Mouse (Mus musculus): Measurements from ENCODE around the gene Iffo2. TPM values are rescaled to one million over a fixed set of nuclear protein-coding genes. Genes with fewer than 3 reads are reported as not detected.

The Iffo2 gene
- polyA plus RNA-seq, 2 experiments = 5.8 to 8.8 TPM

DNA sequence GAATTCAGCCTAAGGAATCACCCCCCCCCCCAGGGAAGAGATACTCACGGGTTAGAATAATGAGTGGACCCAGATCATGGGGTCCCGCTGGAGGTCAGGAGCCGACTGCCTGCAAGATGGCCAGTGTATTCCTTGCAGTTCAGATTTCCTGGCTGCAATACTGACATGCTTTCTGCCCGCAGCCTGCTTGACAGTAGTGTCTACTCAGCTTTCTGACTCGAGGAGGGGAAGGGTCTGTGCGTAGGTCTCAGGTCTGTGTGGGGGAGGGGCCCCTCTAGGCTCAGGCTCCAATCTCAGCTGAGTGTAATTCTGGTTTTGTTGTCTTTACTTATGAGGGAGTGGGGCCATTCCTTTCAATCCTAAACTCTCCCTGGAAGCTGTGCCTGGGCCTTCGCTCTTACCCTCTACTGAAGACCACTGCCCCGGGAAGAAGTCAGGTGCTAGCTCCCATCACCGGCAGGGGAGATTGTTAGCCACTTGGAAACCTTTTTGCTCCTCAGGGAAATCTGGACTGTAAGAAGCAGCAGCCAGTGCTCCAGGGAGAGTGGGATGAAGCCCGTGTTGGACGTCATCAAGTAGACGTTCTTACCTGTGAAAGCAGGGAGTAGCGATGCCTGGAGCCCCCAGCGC lies 46.0 kb downstream of the Iffo2 start:
- no peaks in the 10 kb centered on the region for H3K9me3 ChIP-seq (ENCODE audit: control insufficient read depth, low read length)
- ATAC-seq (ENCODE audit: low FRiP score, low read depth) (no peak), DNase-seq (ENCODE audit: low spot score) (no peak)
- 38% methylated on average over 14 of the region's 14 CpGs for WGBS
- H3K27me3 ChIP-seq (ENCODE audit: control insufficient read depth, insufficient read depth, low read length) = no peaks in the 10 kb centered on the region
- H3K4me1 ChIP-seq (ENCODE audit: control insufficient read depth, insufficient read depth, low read length) = peaks cover 50% of the 10 kb centered on the region
- H3K9ac ChIP-seq (ENCODE audit: low read depth, low read length, severe bottlenecking) = peak overlapping the region; percentile 78; the same call in 1 of the 2 replicates
- H3K27ac ChIP-seq (replicated peaks; ENCODE audit: low read depth, low read length) = no peak overlapping the region
- TF ChIP-seq POLR2A (IDR thresholded peaks at IDR 0.05; ENCODE audit: borderline replicate concordance, extremely low read depth, insufficient read depth, insufficient read length) = no peak
- peak overlapping the region; percentile 96 for H3K4me2 ChIP-seq (replicated peaks; ENCODE audit: low read depth, low read length, severe bottlenecking)
- no peaks in the 10 kb centered on the region for H3K36me3 ChIP-seq (ENCODE audit: control insufficient read depth, insufficient read depth, low read length)
- H3K4me3 ChIP-seq (replicated peaks; ENCODE audit: low read length) = peak overlapping the region; percentile 77

DNA sequence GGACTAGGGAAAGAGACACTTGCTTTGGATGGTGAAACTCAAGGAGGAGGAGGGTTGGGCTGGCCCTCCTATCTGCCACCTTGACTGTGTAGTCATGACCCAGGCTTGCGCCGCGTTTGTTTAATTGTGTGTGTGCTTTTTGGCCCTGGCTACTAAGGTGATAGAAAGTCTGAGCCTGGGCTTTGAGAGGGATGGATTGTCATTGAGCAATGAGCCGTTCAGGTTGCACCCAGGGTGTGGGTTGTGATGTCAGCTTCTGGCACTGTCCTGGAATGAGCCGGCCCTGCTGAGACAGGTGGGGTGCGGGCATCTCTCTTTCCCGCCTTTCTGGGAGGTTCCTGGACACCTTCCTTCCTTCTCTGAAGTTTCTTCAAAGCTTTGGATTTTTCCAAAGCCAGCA lies 46.7 kb downstream of the Iffo2 start:
- H3K9ac ChIP-seq (ENCODE audit: low read depth, low read length, severe bottlenecking) = 0 out of 2 replicates have a peak overlapping the region, but pooled peaks have one; percentile 78
- H3K36me3 ChIP-seq (ENCODE audit: control insufficient read depth, insufficient read depth, low read length) = 0 out of 2 replicates have a peak, but pooled peaks cover 1% of the 10 kb centered on the region
- WGBS = 86% methylated on average over 7 of the region's 7 CpGs
- no peaks in the 10 kb centered on the region for H3K27me3 ChIP-seq (ENCODE audit: control insufficient read depth, insufficient read depth, low read length)
- H3K4me2 ChIP-seq (replicated peaks; ENCODE audit: low read depth, low read length, severe bottlenecking) = peak overlapping the region; percentile 96
- H3K4me3 ChIP-seq (replicated peaks; ENCODE audit: low read length) = peak overlapping the region; percentile 77; the same call in 1 of the 2 replicates
- DNase-seq (ENCODE audit: low spot score) (no peak), ATAC-seq (ENCODE audit: low FRiP score, low read depth) (no peak)
- no peaks in the 10 kb centered on the region for H3K9me3 ChIP-seq (ENCODE audit: control insufficient read depth, low read length)
- TF ChIP-seq POLR2A (IDR thresholded peaks at IDR 0.05; ENCODE audit: borderline replicate concordance, extremely low read depth, insufficient read depth, insufficient read length) = no peak
- H3K4me1 ChIP-seq (ENCODE audit: control insufficient read depth, insufficient read depth, low read length) = peaks cover 56% of the 10 kb centered on the region
- no peak overlapping the region for H3K27ac ChIP-seq (replicated peaks; ENCODE audit: low read depth, low read length)

- H3K4me3 ChIP-seq (replicated peaks; ENCODE audit: low read length) = no peak overlapping the region
- no peak for TF ChIP-seq POLR2A (IDR thresholded peaks at IDR 0.05; ENCODE audit: borderline replicate concordance, extremely low read depth, insufficient read depth, insufficient read length)
- no peak overlapping the region for H3K4me2 ChIP-seq (replicated peaks; ENCODE audit: low read depth, low read length, severe bottlenecking)
- no peaks in the 10 kb centered on the region for H3K27me3 ChIP-seq (ENCODE audit: control insufficient read depth, insufficient read depth, low read length)
- no peaks in the 10 kb centered on the region for H3K9me3 ChIP-seq (ENCODE audit: control insufficient read depth, low read length)
- peaks cover 63% of the 10 kb centered on the region for H3K4me1 ChIP-seq (ENCODE audit: control insufficient read depth, insufficient read depth, low read length)
- WGBS = 83% methylated on average over 8 of the region's 8 CpGs
- no peak for ATAC-seq (ENCODE audit: low FRiP score, low read depth)
- 0 out of 2 replicates have a peak, but pooled peaks cover 2% of the 10 kb centered on the region for H3K36me3 ChIP-seq (ENCODE audit: control insufficient read depth, insufficient read depth, low read length)
- no peak overlapping the region for H3K9ac ChIP-seq (ENCODE audit: low read depth, low read length, severe bottlenecking)
- H3K27ac ChIP-seq (replicated peaks; ENCODE audit: low read depth, low read length) = no peak overlapping the region
- no peak for DNase-seq (ENCODE audit: low spot score)
These were observed 48.0 kb downstream of the Iffo2 start for GRCm38 (mm10) chr4:139578389-139578788.

DNA sequence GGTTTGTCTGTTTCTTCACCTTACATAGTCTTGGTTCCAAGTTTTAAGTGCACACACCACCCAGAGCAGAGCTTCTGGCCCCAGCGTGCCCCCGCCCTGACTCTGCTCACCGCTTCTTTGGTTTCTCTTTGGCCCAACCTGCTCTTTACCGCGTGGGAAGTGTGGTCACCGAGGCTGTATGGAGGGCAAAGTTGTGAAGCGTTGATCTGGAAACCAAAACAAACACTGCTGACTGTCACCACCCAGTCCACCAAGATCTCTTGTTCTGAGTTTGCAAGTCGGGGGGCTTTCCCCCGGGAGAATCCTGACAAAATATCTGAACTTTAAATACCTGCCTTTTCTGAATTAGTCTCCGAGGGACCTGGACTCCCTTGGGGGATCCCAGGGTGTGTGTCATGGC lies 48.7 kb downstream of the Iffo2 start:
- H3K36me3 ChIP-seq (ENCODE audit: control insufficient read depth, insufficient read depth, low read length) = 0 out of 2 replicates have a peak, but pooled peaks cover 2% of the 10 kb centered on the region
- H3K9ac ChIP-seq (ENCODE audit: low read depth, low read length, severe bottlenecking) = no peak overlapping the region
- TF ChIP-seq POLR2A (IDR thresholded peaks at IDR 0.05; ENCODE audit: borderline replicate concordance, extremely low read depth, insufficient read depth, insufficient read length) = no peak
- no peak overlapping the region for H3K4me2 ChIP-seq (replicated peaks; ENCODE audit: low read depth, low read length, severe bottlenecking)
- ATAC-seq (ENCODE audit: low FRiP score, low read depth) (no peak), DNase-seq (ENCODE audit: low spot score) (no peak)
- H3K4me3 ChIP-seq (replicated peaks; ENCODE audit: low read length) = no peak overlapping the region
- H3K4me1 ChIP-seq (ENCODE audit: control insufficient read depth, insufficient read depth, low read length) = peaks cover 60% of the 10 kb centered on the region
- no peaks in the 10 kb centered on the region for H3K9me3 ChIP-seq (ENCODE audit: control insufficient read depth, low read length)
- 67% methylated on average over 10 of the region's 10 CpGs for WGBS
- H3K27ac ChIP-seq (replicated peaks; ENCODE audit: low read depth, low read length) = no peak overlapping the region
- no peaks in the 10 kb centered on the region for H3K27me3 ChIP-seq (ENCODE audit: control insufficient read depth, insufficient read depth, low read length)

GRCm38 (mm10) chr4:139579466-139579865 lies 49.1 kb downstream of the Iffo2 start:
- Histone ChIP-seq H3K4me1 (ENCODE audit: control insufficient read depth, insufficient read depth, low read length) (peaks cover 60% of the 10 kb centered on the region), H3K27me3 (ENCODE audit: control insufficient read depth, insufficient read depth, low read length) (no peaks in the 10 kb centered on the region), H3K4me3 (replicated peaks; ENCODE audit: low read length) (no peak overlapping the region), H3K27ac (replicated peaks; ENCODE audit: low read depth, low read length) (0 out of 2 replicates have a peak overlapping the region, but pooled peaks have one; percentile 82), H3K9me3 (ENCODE audit: control insufficient read depth, low read length) (no peaks in the 10 kb centered on the region), H3K36me3 (ENCODE audit: control insufficient read depth, insufficient read depth, low read length) (0 out of 2 replicates have a peak, but pooled peaks cover 2% of the 10 kb centered on the region), H3K4me2 (replicated peaks; ENCODE audit: low read depth, low read length, severe bottlenecking) (no peak overlapping the region), H3K9ac (ENCODE audit: low read depth, low read length, severe bottlenecking) (no peak overlapping the region)
- DNase-seq (ENCODE audit: low spot score) (no peak), ATAC-seq (ENCODE audit: low FRiP score, low read depth) (no peak)
- 39% methylated on average over 6 of the region's 6 CpGs for WGBS
- no peak for TF ChIP-seq POLR2A (IDR thresholded peaks at IDR 0.05; ENCODE audit: borderline replicate concordance, extremely low read depth, insufficient read depth, insufficient read length)

Data from limb, embryonic 14.5 days (tissue).